Mouse (Mus musculus) kidney, postnatal 14 days (tissue): Measurements from ENCODE around the gene Arhgap10.

Experiments used
- DNase-seq: peaks from one replicate; pipeline ENCODE4 v3.0.0; 2022; ENCODE audit warnings: mixed read lengths

The Arhgap10 gene

GRCm38 (mm10) chr8:77483676-77484075 is 34.1 kb downstream of the Arhgap10 start:
- no peak for DNase-seq

- peak; percentile 39 for DNase-seq
Measured at GRCm38 (mm10) chr8:77481791-77482190, 36.0 kb downstream of the Arhgap10 start.

- no peak for DNase-seq
Measured at GRCm38 (mm10) chr8:77479995-77480394, 37.8 kb downstream of the Arhgap10 start.

- DNase-seq = peak; percentile 39
Measured at GRCm38 (mm10) chr8:77478913-77479273, 38.9 kb downstream of the Arhgap10 start.

- DNase-seq = no peak
Measured at GRCm38 (mm10) chr8:77478155-77478912, 39.4 kb downstream of the Arhgap10 start.

GRCm38 (mm10) chr8:77477684-77478083 is 40.1 kb downstream of the Arhgap10 start:
- no peak for DNase-seq

- DNase-seq = no peak
Measured at GRCm38 (mm10) chr8:77474614-77475013, 43.1 kb downstream of the Arhgap10 start.

GRCm38 (mm10) chr8:77473773-77474172 is 44.0 kb downstream of the Arhgap10 start:
- no peak for DNase-seq

- DNase-seq = peak; percentile 57
Measured at GRCm38 (mm10) chr8:77473373-77473772, 44.4 kb downstream of the Arhgap10 start.

GRCm38 (mm10) chr8:77461392-77461791 is 56.4 kb downstream of the Arhgap10 start:
- no peak for DNase-seq

GRCm38 (mm10) chr8:77460363-77460762 is 57.4 kb downstream of the Arhgap10 start:
- no peak for DNase-seq

GRCm38 (mm10) chr8:77459696-77460095 is 58.1 kb downstream of the Arhgap10 start:
- no peak for DNase-seq

GRCm38 (mm10) chr8:77458575-77458974 is 59.2 kb downstream of the Arhgap10 start:
- DNase-seq = no peak

GRCm38 (mm10) chr8:77456263-77456662 is 61.5 kb downstream of the Arhgap10 start:
- DNase-seq = no peak

GRCm38 (mm10) chr8:77453836-77454235 is 63.9 kb downstream of the Arhgap10 start:
- DNase-seq = no peak

- no peak for DNase-seq
Measured at GRCm38 (mm10) chr8:77451466-77452382, 66.0 kb downstream of the Arhgap10 start.

- DNase-seq = no peak
Measured at GRCm38 (mm10) chr8:77451052-77451451, 66.7 kb downstream of the Arhgap10 start.

- no peak for DNase-seq
Measured at GRCm38 (mm10) chr8:77446294-77446693, 71.5 kb downstream of the Arhgap10 start.

GRCm38 (mm10) chr8:77445642-77446041 is 72.1 kb downstream of the Arhgap10 start:
- DNase-seq = no peak

GRCm38 (mm10) chr8:77444166-77444870 is 73.4 kb downstream of the Arhgap10 start:
- DNase-seq = peak; percentile 76

GRCm38 (mm10) chr8:77442452-77442851 is 75.3 kb downstream of the Arhgap10 start:
- DNase-seq = no peak

- DNase-seq = no peak
Measured at GRCm38 (mm10) chr8:77440913-77441312, 76.8 kb downstream of the Arhgap10 start.

- DNase-seq = no peak
Measured at GRCm38 (mm10) chr8:77440324-77440880, 77.4 kb downstream of the Arhgap10 start.
